Mouse (Mus musculus) adrenal gland, adult 2 months (tissue): ENCODE measurements around the gene Bicd1. TPM values are rescaled to one million over a fixed set of nuclear protein-coding genes. Genes with fewer than 3 reads are reported as not detected.
"Not testable (repeated sequence)": the region's sequence is repeated elsewhere in the genome, so short reads cannot be mapped to it uniquely, and the experiment has no call there.

Experiments
- DNase-seq: peaks from one replicate; pipeline ENCODE4 v3.0.0; 2021
- long read RNA-seq: library from polyadenylated mRNA; stranded (forward); transcript quantifications from one replicate; pipeline ENCODE4 v2.0.0, GENCODE M21; 2021
- polyA plus RNA-seq: library from polyadenylated mRNA; depleted of rRNA; stranded (reverse); fragments of >200 nt; gene quantifications from 2 replicates; pipeline ENCODE4 v1.2.3, GENCODE M21; 2012; rRNA removed
- total RNA-seq, 2 experiments: library from RNA; stranded (reverse); gene quantifications; 2 replicates each; pipeline ENCODE4 v1.2.3; 2021

The Bicd1 gene
- total RNA-seq (1 to 10 TPM; 4.4 to 5.3 TPM), polyA plus RNA-seq (0.94 TPM in 2 replicates)
- long read RNA-seq, partial matches to known transcripts = 1 of 2 reads
- long read RNA-seq, other reads (novel, unspliced or antisense) = 1 of 2 reads

- DNase-seq = peak; percentile 85
Observed at GRCm38 (mm10) chr6:149408833-149409332, at the start of gene Bicd1. Gene Bicd1 (plus strand): TSS chr6:149408886.

DNA sequence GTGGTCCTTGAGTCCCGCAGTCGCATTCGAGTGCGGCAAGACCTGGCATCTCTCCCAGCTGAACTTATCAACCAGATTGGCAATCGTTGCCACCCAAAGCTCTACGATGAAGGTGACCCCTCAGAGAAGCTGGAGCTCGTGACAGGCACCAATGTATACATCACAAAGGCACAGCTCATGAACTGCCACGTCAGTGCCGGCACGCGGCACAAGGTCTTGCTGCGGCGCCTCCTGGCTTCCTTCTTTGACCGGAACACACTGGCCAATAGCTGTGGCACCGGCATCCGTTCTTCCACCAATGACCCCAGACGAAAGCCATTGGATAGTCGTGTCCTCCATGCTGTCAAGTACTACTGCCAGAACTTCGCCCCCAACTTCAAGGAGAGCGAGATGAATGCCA, 46.2 kb upstream of the Bicd1 start:
- not testable (repeated sequence) for DNase-seq

GRCm38 (mm10) chr6:149365975-149366374, 42.7 kb upstream of the Bicd1 start:
- not testable (repeated sequence) for DNase-seq

DNA sequence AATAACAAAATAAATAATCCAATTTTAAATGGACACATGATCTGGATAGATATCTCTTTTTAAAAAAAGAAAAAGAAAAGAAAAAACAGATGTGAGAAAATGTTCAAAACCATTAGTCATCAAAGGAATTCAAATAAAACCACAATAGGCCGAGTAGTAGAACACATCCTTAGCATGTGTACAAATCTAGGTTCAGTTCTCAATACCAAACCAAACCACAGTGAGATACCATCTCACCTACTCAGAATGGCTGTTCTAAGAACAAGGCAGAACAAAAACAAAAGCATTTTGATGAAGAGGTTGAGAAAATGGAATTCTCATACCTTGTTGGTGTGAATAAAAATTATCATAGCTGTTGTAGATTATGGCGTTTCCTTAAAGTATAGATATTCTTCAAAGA, 42.3 kb upstream of the Bicd1 start:
- DNase-seq = no peak

DNA sequence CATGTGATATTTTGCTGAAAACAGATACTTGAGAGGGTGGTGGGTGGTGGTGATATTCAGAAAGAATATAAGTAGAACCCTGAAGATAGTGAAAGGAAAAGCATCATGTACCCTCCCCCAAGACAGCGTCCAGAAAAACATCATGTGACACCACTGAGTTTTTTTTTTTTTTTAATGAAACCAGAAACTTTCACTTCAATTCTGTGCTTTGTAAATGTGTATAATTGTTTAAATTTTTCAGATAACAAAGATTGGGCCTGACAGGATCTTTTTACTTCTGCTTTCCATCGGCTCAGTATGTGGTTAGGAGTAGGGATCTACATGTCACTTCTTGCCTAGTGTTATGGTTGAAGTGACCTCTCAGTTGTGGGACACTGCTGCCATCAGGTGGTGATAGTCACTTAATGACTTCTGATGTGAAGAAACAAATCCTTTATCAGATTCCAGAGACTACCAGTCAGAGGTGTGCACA, 33.7 kb upstream of the Bicd1 start:
- peak; percentile 75 for DNase-seq

DNA sequence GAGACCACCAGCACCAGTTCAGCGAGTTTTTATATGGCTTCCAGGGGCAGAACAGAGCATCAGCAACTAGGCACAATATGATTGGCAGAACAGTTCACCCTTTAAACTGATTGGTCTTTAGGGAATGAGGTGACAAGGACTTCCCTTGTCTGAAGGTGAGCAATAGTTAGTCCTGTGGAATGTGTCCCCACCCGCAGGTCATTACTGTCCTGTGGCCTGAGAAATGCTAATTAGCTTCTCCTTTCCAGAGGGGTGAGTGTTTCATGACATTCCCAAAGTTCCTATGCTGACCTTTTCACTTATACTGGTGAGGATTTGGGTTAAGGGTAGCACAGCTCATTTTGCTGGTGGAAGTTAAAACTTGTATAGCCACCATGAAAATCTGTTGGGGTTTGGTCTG, 25.2 kb upstream of the Bicd1 start:
- DNase-seq = no peak

GRCm38 (mm10) chr6:149386389-149386788, 22.3 kb upstream of the Bicd1 start:
- DNase-seq = no peak

- not testable (repeated sequence) for DNase-seq
Observed at GRCm38 (mm10) chr6:149389626-149390025, 19.1 kb upstream of the Bicd1 start.

- no peak for DNase-seq
Observed at GRCm38 (mm10) chr6:149399396-149399795, 9.3 kb upstream of the Bicd1 start.

GRCm38 (mm10) chr6:149409341-149409740, 655 bp downstream of the Bicd1 start:
- peak; percentile 34 for DNase-seq

GRCm38 (mm10) chr6:149409845-149410244, 1.2 kb downstream of the Bicd1 start:
- DNase-seq = no peak

DNA sequence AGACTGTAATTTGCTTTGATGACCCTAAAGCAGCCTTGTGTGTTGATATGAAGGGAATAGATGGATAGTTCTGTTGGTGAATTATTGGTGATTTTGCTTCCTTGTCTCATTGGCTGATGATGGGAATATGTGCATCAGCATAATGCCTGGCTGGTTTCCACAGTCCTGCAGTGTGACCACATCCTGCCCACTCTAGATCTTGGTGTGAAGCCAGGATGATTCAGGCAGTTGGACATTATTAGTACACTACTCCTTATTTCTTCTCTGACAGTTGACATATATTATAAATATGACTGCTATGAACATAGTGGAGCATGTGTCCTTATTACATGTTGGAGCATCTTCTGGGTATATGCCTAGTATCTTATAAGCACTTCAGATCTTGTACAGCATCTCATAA, 4.6 kb downstream of the Bicd1 start:
- peak; percentile 6 for DNase-seq

DNA sequence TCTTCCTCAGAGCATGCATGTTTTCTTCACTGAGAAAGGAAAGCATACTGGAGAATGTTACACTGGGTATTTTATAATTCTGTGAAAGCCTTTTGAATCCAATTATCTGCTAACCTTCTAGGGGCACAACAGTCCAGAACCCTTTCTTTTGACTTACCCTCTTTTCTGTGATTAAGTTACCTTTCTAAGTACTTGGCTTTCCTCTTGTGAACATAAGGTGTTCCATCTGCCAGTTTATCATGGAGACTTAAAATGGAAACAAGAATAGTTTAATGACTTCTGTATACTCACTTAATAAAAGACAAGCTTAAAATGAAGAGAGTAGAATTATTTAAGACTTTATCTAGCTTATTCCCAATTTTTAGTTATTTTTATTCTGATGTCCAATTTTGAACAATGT, 16.1 kb downstream of the Bicd1 start:
- no peak for DNase-seq

- no peak for DNase-seq
Observed at GRCm38 (mm10) chr6:149439140-149439539, 30.5 kb downstream of the Bicd1 start.

DNA sequence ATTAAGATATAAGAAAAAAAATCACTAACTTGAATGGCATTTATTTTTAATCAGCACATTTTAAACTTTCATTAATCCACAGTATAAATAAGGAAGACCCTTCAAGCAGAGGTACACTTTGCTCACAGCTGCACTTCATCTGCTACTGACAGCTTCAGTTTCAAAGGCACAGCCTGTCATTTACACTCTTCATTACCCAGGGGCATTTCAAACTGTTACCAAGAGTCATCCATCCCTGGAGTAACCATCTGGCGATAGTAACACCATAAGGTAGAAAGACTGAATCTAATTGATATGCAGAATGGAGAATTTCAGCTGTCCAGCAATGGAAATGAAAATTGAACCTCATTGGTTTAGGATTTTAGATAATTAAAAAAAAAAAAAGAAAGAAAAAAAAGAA, 34.2 kb downstream of the Bicd1 start:
- DNase-seq = no peak

- DNase-seq = no peak
Observed at GRCm38 (mm10) chr6:149445854-149446253, 37.2 kb downstream of the Bicd1 start.

DNA sequence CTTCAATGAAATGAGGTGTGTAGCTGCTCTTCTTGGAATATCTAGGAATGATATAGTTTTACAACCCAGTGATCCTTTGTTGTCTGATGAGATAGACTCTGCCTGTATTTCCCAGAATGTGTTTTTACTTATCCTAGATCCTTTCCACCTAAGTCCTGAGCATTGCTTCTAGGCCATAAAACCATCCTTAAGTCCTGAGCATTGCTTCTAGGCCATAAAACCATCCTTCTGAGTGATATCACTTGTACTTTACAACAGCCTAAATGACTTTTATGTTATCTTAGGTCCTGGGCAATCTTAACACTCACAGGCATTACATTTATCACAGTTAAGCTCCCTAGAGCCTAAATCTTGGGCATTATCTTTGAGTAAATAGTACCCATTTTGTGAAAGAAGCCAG, 48.6 kb downstream of the Bicd1 start:
- DNase-seq = no peak

DNA sequence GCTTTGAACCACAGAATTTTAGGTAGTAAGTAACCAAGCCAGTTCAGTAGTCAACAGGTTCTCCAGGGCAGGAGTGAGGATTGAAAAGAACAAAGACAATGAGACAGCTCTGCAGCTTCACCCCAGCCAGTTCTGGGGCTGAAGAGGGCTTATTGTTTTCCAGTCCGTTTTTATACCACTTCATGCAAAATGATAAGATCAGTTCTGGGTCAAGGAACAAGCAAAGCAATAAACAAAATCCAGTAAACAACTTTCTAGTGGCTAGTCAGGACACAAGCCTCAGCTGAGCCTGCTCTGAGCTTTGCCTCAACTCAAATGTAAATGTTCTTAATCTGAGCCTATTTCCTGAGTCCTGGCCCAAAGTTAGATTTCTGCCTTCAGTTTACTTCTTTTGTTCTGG, 52.3 kb downstream of the Bicd1 start:
- DNase-seq = no peak

- no peak for DNase-seq
Observed at GRCm38 (mm10) chr6:149471477-149471876, 62.8 kb downstream of the Bicd1 start.

GRCm38 (mm10) chr6:149472441-149472840, 63.8 kb downstream of the Bicd1 start:
- not testable (repeated sequence) for DNase-seq

DNA sequence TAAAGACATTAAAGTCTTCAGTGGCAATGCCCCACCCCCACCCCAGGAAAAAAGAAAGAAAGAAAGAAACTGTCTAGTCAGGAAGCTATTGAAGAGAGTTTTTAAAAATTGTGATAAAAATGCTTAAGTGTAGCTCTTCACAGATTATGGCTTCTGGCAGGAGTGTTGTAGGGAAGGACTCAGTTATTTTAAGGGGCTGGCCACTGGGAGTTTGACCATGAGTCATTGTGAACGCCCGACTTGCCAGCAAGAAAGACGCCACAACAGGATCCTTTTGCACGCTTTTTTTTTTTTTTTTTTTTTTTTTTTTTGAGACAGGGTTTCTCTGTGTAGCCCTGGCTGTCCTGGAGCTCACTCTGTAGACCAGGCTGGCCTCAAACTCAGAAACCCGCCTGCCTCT, 73.2 kb downstream of the Bicd1 start:
- DNase-seq = not testable (repeated sequence)

DNA sequence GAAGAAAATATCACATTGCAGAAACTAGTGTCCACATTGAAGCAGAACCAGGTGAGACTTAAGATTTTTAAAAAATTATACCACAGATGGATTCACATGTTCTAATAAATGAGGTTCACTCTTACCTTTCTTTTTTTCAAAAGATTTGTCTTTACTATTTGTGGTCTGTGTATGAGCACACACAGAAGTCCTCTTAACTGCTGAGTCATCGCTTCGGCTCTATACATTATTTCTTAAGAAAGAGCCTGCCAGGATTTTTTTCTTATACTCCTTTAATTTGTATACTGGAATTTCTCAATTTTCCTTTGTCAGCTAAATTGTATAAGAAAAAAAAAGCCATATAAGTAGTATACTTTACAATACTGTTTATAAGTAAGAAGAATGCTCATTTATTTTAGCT, 86.0 kb downstream of the Bicd1 start:
- no peak for DNase-seq

DNA sequence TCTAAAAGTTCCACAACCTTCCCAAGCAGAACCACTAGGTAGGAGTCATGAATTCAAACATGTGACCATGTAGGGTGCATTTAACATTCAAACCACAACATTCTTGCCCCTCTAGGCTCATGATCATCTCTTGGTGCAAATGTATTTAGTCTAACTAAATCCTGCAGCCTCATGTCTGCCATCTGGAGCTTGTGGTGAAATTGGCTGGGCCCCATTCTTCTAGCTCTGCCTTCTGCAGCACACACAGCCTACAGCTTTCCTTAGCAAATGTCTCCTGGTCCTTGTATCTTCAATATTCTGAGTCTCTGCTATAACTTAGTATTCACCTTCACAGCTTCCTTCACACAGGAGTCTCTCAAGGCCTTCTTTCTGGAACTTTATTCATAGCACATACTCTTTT, 87.2 kb downstream of the Bicd1 start:
- no peak for DNase-seq

DNA sequence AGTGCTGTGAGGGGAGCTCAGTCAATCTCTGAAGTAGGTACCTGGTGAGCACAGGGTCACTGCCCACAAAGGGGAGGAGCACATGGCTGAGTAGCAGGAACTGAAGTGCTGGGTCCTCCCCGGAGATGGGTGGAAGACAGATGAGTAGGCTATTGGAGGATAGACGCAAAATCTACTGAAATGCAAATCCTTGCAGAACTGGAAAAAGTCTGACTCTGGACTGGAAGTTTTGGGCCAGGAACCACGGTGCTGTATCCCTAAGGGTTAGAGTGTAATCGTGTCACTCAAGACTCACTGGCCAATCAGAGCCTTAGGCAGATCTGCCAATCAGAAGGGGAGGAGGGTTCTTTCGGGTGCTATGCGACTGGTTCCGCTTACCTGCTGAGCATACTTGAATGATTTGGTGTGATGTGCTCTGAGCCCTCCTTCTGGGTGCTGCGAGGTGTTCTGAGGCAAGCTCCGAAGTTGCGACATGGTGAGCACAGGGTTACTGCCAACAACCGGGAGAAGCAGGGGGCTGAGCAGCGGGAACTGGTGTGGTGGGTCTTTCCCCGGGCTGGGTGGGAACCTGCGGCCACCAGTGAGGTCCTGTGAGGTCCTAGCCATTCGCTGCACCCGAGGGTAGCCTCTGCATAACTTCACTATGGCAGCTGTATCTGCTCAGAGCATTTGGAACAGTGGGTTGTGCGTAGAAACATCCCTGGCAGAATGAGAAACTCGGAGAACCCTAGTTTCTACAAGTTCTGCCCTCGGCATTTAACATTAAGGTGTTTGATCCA, 157.2 kb downstream of the Bicd1 start:
- DNase-seq = peak; percentile 67
